Mouse (Mus musculus) hindbrain, embryonic 15.5 days (tissue): ENCODE measurements around the gene Erg. TPM values are rescaled to one million over a fixed set of nuclear protein-coding genes. Genes with fewer than 3 reads are reported as not detected.

Experiments used
- ATAC-seq: fragments of 200-750 bp; cut with Nextera tagmentation; 2 replicates; pipeline ENCODE4 v1.8.0; 2017; ENCODE audit warnings: low read depth, moderate number of reproducible peaks, moderate TSS enrichment; ENCODE audit not compliant: low FRiP score
- H3K27ac ChIP-seq: fragments of 300-500 bp; sonication (generic); replicated peaks from 2 replicates; pipeline ENCODE4 v1.5.1; 2015; ENCODE audit warnings: mild to moderate bottlenecking, inconsistent platforms
- H3K27me3 ChIP-seq: fragments of 300-500 bp; sonication (generic); 2 replicates; pipeline ENCODE4 v1.6.1; 2015; ENCODE audit warnings: control low read depth, inconsistent platforms
- H3K36me3 ChIP-seq: fragments of 300-500 bp; sonication (generic); 2 replicates; pipeline ENCODE4 v1.6.1; 2015; ENCODE audit warnings: control low read depth, inconsistent platforms
- H3K4me1 ChIP-seq: fragments of 300-500 bp; sonication (generic); replicated peaks from 2 replicates; pipeline ENCODE4 v1.6.1; 2015; ENCODE audit warnings: control low read depth, inconsistent platforms
- H3K4me2 ChIP-seq: fragments of 300-500 bp; sonication (generic); 2 replicates; pipeline ENCODE4 v1.6.1; 2015; ENCODE audit warnings: moderate library complexity, mild to moderate bottlenecking, inconsistent platforms
- H3K4me3 ChIP-seq: fragments of 300-500 bp; sonication (generic); 2 replicates; pipeline ENCODE4 v1.5.1; 2015; ENCODE audit warnings: mild to moderate bottlenecking, inconsistent platforms
- H3K9ac ChIP-seq: fragments of 300-500 bp; sonication (generic); 2 replicates; pipeline ENCODE4 v1.6.1; 2015; ENCODE audit warnings: inconsistent platforms
- H3K9me3 ChIP-seq: fragments of 300-500 bp; sonication (generic); 2 replicates; pipeline ENCODE4 v1.6.1; 2016; ENCODE audit warnings: control low read depth, inconsistent platforms
- WGBS: fragments of 180-500 bp; shearing (Covaris S2); methylation state at CpG from one replicate; pipeline ENCODE4 v1.1.7; 2015; 5-methylcytosine and 5-hydroxymethylcytosine counted together
- polyA plus RNA-seq: library from polyadenylated mRNA; unstranded; fragments of >200 nt; fragmentation: Nextera tagmentation; extraction: Ambion mirVana; gene quantifications from 2 replicates; pipeline ENCODE4 v1.2.1, GENCODE M21; 2015

Gene Erg
- polyA plus RNA-seq, 1 experiment from 2014 or later = 2.6 TPM

DNA sequence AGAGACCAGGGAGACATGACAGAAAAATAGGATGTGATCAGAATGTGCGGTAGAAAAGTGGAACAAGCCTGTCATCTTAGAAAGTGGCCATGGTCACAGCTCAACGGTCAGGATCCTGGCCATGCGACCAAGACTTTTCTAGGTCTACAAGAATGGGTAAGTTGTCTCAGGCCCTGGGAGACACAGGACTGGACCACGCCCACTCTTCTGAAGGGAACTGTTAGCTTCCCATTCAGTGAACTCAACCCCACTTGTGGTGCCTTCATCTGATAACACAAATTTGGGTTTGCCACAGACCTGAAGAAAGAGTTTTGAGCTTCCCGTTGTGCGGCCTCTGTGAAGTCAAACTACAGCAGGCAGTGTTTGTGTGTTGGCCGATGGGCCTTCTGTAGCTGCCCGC is 152.0 kb downstream of the Erg start:
- H3K27ac ChIP-seq = no peak overlapping the region
- H3K4me2 ChIP-seq = no peak overlapping the region
- no peak overlapping the region for H3K4me3 ChIP-seq
- no peaks in the 10 kb centered on the region for H3K36me3 ChIP-seq
- no peak for ATAC-seq
- H3K4me1 ChIP-seq = no peaks in the 10 kb centered on the region
- no peaks in the 10 kb centered on the region for H3K27me3 ChIP-seq
- H3K9ac ChIP-seq = no peak overlapping the region
- no peaks in the 10 kb centered on the region for H3K9me3 ChIP-seq
- WGBS = 94% methylated on average over 8 of the region's 8 CpGs

DNA sequence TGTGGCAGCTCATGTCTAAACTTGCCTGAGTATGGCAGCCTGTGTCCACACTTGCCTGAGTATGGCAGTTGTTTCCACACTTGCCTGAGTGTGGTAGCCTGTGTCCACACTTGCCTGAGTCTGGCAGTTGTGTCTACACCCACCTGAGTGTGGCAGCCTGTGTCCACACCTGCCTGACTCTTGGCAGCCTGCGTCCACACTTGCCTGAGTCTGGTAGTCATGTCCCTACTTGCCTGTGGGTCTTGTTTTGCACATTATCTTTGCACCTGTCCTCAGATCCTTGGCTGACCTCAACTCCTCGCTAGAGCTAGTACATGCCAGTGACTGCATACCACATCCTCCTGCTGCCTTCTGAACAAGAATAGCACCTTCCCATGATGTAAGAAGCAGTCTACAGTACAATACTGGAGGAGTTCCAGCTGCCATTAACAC is 153.8 kb downstream of the Erg start:
- Histone ChIP-seq H3K9me3 (no peaks in the 10 kb centered on the region), H3K4me3 (no peak overlapping the region), H3K36me3 (no peaks in the 10 kb centered on the region), H3K27ac (no peak overlapping the region), H3K27me3 (no peaks in the 10 kb centered on the region), H3K9ac (no peak overlapping the region), H3K4me1 (no peaks in the 10 kb centered on the region), H3K4me2 (no peak overlapping the region)
- ATAC-seq = no peak
- WGBS = 88% methylated on average over 2 of the region's 2 CpGs

DNA sequence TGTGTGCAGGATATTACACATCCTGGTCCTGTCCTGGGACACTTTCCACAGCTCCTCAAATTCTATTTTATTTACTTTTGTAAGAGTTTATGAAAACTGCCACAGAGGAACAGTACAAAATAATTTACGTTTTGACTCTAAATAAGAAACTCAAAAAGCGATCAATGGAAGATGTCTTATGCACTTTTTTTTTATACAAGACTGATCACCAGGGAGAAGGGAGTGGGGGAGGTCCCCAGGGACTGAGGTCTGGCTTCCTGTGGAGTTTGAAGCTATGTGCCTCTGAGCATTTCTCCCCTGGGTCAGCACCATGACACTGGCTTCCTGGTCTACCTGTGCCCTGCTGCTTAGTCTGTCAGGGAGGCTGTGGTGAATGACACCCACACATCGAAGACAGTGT is 156.5 kb downstream of the Erg start:
- Histone ChIP-seq H3K36me3 (no peaks in the 10 kb centered on the region), H3K9me3 (no peaks in the 10 kb centered on the region), H3K9ac (no peak overlapping the region), H3K4me2 (no peak overlapping the region), H3K27me3 (no peaks in the 10 kb centered on the region), H3K27ac (no peak overlapping the region), H3K4me3 (no peak overlapping the region), H3K4me1 (no peaks in the 10 kb centered on the region)
- WGBS = 98% methylated on average over 3 of the region's 3 CpGs
- ATAC-seq = no peak

DNA sequence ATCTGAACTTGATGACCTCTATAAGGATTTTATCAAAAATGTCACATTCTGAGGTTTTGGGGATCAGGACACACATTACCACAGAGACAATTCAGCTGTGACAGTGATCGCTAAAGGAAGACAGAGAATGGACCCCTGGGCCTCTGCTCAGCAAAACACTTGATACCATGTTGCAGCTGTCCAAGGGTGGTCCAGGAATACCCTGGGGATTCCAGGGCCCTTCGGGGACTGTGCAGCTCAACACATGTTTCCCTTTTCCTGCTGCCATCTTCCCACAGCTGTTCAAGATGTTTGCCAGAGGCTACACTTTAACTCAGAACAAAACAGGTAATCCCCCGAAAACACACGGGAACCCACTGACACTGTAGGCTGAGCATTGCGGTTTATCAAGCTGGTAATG is 158.2 kb downstream of the Erg start:
- Histone ChIP-seq H3K9me3 (no peaks in the 10 kb centered on the region), H3K4me1 (no peaks in the 10 kb centered on the region), H3K4me3 (no peak overlapping the region), H3K36me3 (no peaks in the 10 kb centered on the region), H3K9ac (no peak overlapping the region), H3K27me3 (no peaks in the 10 kb centered on the region), H3K4me2 (no peak overlapping the region), H3K27ac (no peak overlapping the region)
- no peak for ATAC-seq
- 85% methylated on average over 5 of the region's 5 CpGs for WGBS

DNA sequence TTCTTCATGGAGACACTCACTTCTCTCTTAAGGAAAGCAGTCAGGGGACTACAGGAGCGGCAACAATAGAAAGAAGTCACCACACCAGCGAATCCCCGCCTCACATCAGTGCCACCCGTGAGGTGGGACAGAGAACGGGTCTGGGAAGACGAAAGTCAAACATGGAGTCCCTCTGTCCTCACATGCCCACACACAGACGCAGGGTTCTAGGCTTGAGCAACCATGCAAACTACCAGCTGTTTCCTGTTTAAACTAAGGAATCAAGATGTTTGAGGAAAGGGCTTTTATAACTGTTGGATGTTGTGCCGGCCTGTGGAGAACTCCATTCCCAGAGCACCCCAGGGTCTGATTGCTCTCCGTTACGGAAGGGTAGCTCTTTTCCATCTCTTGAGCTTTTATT is 158.9 kb downstream of the Erg start:
- WGBS = 83% methylated on average over 10 of the region's 10 CpGs
- ATAC-seq = no peak

DNA sequence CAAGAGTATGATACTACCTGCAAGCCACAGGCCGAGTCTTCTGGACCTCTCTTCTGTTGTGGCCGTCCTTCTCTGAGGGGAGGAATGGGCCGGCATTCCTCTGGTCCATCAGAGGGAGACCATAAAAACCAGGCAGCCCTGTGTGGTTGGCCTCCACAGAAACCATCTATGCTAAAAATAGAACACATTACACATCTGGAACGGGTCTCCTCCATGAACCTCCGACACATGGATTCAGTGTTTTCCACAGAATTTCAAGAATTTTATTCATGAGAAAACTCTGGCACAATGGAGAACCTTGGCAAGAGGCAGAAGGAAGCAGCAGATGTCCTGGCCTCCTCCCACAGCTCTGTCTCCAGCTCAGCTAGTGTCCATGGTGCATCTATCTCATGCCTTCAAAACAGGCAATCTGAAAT is 163.7 kb downstream of the Erg start:
- 87% methylated on average over 5 of the region's 5 CpGs for WGBS
- H3K9me3 ChIP-seq = no peaks in the 10 kb centered on the region

More for the DNA sequence above, 158.9 kb downstream of the Erg start:
- no peak overlapping the region for H3K4me3 ChIP-seq
- H3K4me1 ChIP-seq = no peaks in the 10 kb centered on the region
- H3K36me3 ChIP-seq = no peaks in the 10 kb centered on the region
- H3K27ac ChIP-seq = no peak overlapping the region
- H3K4me2 ChIP-seq = no peak overlapping the region
- no peaks in the 10 kb centered on the region for H3K27me3 ChIP-seq
- H3K9ac ChIP-seq = no peak overlapping the region
- H3K9me3 ChIP-seq = no peaks in the 10 kb centered on the region

DNA sequence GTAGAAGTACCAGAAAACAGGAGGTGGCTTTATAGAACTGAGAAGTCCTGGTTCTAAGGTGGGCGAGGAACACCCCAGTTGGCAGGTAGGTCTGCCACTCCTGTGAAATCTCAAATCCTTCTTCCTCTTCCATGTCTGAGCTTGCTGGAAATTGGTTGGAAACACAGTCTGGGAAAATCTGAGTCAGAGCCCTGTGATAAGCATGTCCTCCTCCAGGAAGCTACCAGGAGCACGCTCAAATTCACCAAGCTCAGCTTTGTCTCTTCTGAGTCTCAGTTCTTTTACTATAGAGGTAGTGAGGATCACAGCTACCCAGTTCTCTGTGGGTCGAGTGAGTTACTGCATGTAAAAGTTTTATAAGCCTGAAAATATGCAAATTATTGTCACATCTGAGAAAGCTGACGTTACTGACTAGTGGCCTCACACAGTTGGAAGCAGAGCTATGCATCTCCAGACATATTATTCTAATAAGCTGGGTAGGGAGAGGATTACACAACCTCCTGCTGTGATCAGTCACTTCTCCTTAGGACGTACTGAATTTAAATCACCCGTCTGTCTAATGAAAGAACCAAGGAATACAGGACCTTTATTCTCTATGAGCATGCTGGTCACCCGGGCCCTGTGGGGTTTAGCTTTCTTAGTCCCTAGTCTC is 165.0 kb downstream of the Erg start:
- no peak overlapping the region for H3K4me3 ChIP-seq
- no peaks in the 10 kb centered on the region for H3K27me3 ChIP-seq
- H3K4me2 ChIP-seq = no peak overlapping the region
- 50% methylated on average over 7 of the region's 7 CpGs for WGBS
- no peak for ATAC-seq
- no peaks in the 10 kb centered on the region for H3K9me3 ChIP-seq
- no peaks in the 10 kb centered on the region for H3K36me3 ChIP-seq
- H3K27ac ChIP-seq = no peak overlapping the region
- no peak overlapping the region for H3K9ac ChIP-seq
- H3K4me1 ChIP-seq = no peaks in the 10 kb centered on the region

More for the DNA sequence above, 163.7 kb downstream of the Erg start:
- Histone ChIP-seq H3K9ac (no peak overlapping the region), H3K27ac (no peak overlapping the region), H3K4me2 (no peak overlapping the region), H3K36me3 (no peaks in the 10 kb centered on the region), H3K4me1 (no peaks in the 10 kb centered on the region), H3K27me3 (no peaks in the 10 kb centered on the region), H3K4me3 (no peak overlapping the region)
- ATAC-seq = no peak

DNA sequence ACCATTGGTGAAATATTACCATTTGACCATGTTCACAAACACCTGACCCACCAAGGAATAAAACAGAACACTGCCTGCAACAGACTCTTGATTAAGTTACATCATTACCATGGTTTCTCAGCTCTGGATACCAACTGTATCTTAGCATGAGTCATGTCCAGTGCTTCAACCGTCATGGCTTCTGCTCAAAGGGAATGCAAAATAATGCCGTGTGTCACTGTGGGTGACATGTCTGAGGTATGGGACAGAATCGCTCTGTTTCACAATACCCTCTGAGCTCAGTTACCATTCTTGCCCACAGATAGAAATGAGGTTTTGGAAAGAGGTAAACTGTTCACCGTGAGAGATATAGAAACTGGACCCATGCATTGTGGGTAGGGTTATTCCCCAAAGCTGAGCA is 170.5 kb downstream of the Erg start:
- H3K36me3 ChIP-seq = no peaks in the 10 kb centered on the region
- no peak for ATAC-seq

DNA sequence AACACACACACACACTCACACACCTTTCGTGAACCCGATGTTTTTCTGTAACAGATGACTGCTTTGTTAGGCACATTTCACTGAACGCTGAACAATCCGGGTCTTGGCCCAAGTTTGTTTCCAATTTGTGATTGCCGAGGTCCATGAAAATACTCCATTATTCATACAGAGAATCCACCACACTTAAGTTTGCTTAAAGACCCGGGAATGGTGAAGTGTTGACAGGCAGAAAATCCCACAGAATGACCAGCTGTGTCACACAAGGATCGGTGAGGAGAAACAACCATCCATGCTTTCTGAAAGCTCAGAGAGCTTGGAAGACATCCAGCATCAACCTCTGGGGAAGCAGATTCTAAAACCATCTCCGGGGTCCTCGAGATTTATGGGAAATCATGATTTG is 171.0 kb downstream of the Erg start:
- Histone ChIP-seq H3K27me3 (no peaks in the 10 kb centered on the region), H3K9ac (no peak overlapping the region), H3K27ac (no peak overlapping the region), H3K36me3 (no peaks in the 10 kb centered on the region), H3K9me3 (no peaks in the 10 kb centered on the region), H3K4me1 (no peaks in the 10 kb centered on the region), H3K4me2 (no peak overlapping the region), H3K4me3 (no peak overlapping the region)
- 66% methylated on average over 9 of the region's 9 CpGs for WGBS
- no peak for ATAC-seq

More for the DNA sequence above, 170.5 kb downstream of the Erg start:
- WGBS = 94% methylated on average over 4 of the region's 4 CpGs
- Histone ChIP-seq H3K4me1 (no peaks in the 10 kb centered on the region), H3K9ac (no peak overlapping the region), H3K27ac (no peak overlapping the region), H3K4me3 (no peak overlapping the region), H3K4me2 (no peak overlapping the region), H3K9me3 (no peaks in the 10 kb centered on the region), H3K27me3 (no peaks in the 10 kb centered on the region)

DNA sequence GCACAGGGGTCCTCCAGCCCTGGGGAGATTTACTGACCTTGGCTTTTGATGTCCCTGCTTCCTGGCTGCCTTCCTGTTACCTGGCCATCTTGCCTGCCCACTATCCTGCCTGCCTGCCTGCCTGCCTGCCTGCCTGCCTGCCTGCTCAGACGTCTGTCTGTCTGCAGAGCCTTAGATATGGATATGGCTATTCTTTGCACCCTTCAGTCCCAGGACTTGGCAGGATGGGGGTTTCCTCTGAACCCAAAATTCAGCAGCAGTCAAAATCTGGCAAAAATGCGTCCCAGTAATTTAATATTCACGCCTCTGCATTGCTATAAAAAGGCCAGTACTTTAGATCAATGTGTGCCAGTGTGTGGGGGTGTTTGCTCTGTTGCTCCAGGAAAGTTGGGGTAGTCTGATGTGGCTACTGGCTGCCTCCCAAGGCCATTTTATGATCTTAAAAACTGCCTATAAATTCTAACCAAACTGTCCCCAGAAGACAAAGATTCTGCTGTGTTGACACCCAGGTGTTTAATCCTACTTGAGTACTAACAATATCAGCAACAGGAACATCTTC is 172.9 kb downstream of the Erg start:
- Histone ChIP-seq H3K4me1 (no peaks in the 10 kb centered on the region), H3K9ac (no peak overlapping the region), H3K4me2 (no peak overlapping the region), H3K27me3 (no peaks in the 10 kb centered on the region), H3K27ac (no peak overlapping the region), H3K4me3 (no peak overlapping the region), H3K9me3 (no peaks in the 10 kb centered on the region), H3K36me3 (no peaks in the 10 kb centered on the region)
- 71% methylated on average over 3 of the region's 3 CpGs for WGBS
- no peak for ATAC-seq

DNA sequence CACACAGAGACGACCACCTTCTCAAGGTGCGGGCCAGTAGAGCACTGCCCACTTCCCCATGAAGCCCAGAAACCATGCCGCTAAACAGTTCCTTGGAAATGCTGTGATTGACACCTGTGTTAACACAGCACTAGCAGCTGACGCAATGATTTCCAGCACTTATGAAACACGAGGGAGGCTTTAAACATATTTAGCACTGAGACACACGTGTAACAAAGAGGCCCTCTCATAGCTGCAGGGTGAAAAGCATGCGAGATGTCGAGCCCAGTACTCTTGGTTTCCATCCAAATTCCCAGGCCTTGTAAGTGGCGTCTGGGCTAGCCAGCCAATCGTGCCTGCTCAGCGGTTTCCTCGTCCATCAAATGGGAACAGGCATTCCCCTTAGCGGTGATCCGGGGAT is 178.3 kb downstream of the Erg start:
- no peak overlapping the region for H3K9ac ChIP-seq
- H3K36me3 ChIP-seq = no peaks in the 10 kb centered on the region
- no peaks in the 10 kb centered on the region for H3K9me3 ChIP-seq
- H3K4me2 ChIP-seq = no peak overlapping the region
- H3K27ac ChIP-seq = no peak overlapping the region
- H3K4me1 ChIP-seq = no peaks in the 10 kb centered on the region
- no peak overlapping the region for H3K4me3 ChIP-seq
- no peak for ATAC-seq
- WGBS = 57% methylated on average over 14 of the region's 14 CpGs
- H3K27me3 ChIP-seq = no peaks in the 10 kb centered on the region

DNA sequence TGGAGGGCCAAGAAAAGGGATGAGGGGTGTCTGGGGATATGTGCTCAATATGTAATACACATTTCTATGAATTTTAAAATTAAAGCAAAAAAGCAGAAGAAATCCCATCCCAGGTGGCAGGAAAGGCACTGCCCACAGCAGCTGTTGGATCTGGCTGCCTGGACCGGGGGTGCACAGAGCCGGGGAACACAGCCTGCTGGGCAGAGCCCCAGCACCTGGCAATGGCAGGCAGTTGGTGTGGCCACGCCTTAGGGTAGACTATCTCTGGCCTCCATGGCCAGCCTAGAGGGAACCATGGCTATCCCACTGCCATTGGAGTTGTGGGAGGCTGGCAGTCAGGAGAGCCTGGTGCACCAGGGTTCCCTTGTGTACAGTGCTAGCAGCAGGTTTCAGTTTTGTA is 180.9 kb downstream of the Erg start:
- H3K27ac ChIP-seq = no peak overlapping the region
- H3K36me3 ChIP-seq = no peaks in the 10 kb centered on the region
- no peak for ATAC-seq
- H3K4me3 ChIP-seq = no peak overlapping the region
- H3K27me3 ChIP-seq = no peaks in the 10 kb centered on the region
- WGBS = 71% methylated on average over 3 of the region's 3 CpGs
- no peak overlapping the region for H3K4me2 ChIP-seq
- no peak overlapping the region for H3K9ac ChIP-seq
- no peaks in the 10 kb centered on the region for H3K9me3 ChIP-seq
- no peaks in the 10 kb centered on the region for H3K4me1 ChIP-seq

DNA sequence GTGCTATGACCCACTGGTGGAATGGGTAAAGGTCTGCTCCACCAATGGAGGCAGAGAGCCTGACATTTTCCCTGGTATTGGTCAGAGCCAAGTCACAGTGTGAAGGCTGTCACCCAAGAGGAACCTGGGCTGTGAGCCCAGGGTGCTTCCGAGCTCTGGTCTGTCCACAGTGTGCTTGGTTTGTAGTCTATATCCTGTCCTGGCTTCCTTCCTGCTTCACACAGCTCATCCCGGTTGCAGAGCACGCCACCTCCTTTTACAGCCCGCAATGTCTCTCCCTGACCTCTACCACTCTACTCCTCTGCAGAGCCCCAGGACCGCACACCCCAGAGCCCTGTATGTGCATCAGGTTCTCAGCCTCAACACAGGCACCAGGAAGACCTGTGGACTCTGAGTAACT is 182.9 kb downstream of the Erg start:
- no peaks in the 10 kb centered on the region for H3K9me3 ChIP-seq
- no peak for ATAC-seq
- H3K36me3 ChIP-seq = no peaks in the 10 kb centered on the region
- H3K4me2 ChIP-seq = no peak overlapping the region
- H3K4me1 ChIP-seq = no peaks in the 10 kb centered on the region
- no peaks in the 10 kb centered on the region for H3K27me3 ChIP-seq
- no peak overlapping the region for H3K4me3 ChIP-seq
- WGBS = 81% methylated on average over 5 of the region's 5 CpGs
- H3K9ac ChIP-seq = no peak overlapping the region
- H3K27ac ChIP-seq = no peak overlapping the region
